Mouse (Mus musculus): ENCODE data around the gene Zkscan3. TPM values are rescaled to one million over a fixed set of nuclear protein-coding genes. Genes with fewer than 3 reads are reported as not detected.
A peak's percentile ranks its signal among the peaks of the same experiment; 100 is the strongest.

Zkscan3 gene
- polyA plus RNA-seq, 1 experiment = 25.5 TPM

GRCm38 (mm10) chr13:21372700-21373099 lies 29.9 kb downstream of the Zkscan3 start:
- Histone ChIP-seq H3K4me1 (ENCODE audit: control insufficient read depth, insufficient read depth, low read length) (no peaks in the 10 kb centered on the region), H3K27ac (ENCODE audit: control insufficient read depth, insufficient read depth, low read depth, low read length, poor library complexity) (no peak overlapping the region), H3K4me3 (replicated peaks; ENCODE audit: control insufficient read depth, low read depth, low read length) (no peak overlapping the region)
- TF ChIP-seq POLR2A (IDR thresholded peaks at IDR 0.05; ENCODE audit: borderline replicate concordance, control insufficient read depth, low read depth, low read length) = no peak
- no peak for TF ChIP-seq CTCF (IDR thresholded peaks at IDR 0.05; ENCODE audit: control insufficient read depth, insufficient read depth, low read length)
- WGBS = 85% methylated on average over 2 of the region's 2 CpGs

GRCm38 (mm10) chr13:21366635-21367034 lies 35.9 kb downstream of the Zkscan3 start:
- H3K4me3 ChIP-seq (replicated peaks; ENCODE audit: control insufficient read depth, low read depth, low read length) = no peak overlapping the region
- H3K27ac ChIP-seq (ENCODE audit: control insufficient read depth, insufficient read depth, low read depth, low read length, poor library complexity) = no peak overlapping the region
- no peaks in the 10 kb centered on the region for H3K4me1 ChIP-seq (ENCODE audit: control insufficient read depth, insufficient read depth, low read length)
- TF ChIP-seq CTCF (IDR thresholded peaks at IDR 0.05; ENCODE audit: control insufficient read depth, insufficient read depth, low read length) (no peak), POLR2A (IDR thresholded peaks at IDR 0.05; ENCODE audit: borderline replicate concordance, control insufficient read depth, low read depth, low read length) (no peak)
- 68% methylated on average over 6 of the region's 6 CpGs for WGBS

- 88% methylated on average over 12 of the region's 12 CpGs for WGBS
- TF ChIP-seq CTCF (IDR thresholded peaks at IDR 0.05; ENCODE audit: control insufficient read depth, insufficient read depth, low read length) (no peak), POLR2A (IDR thresholded peaks at IDR 0.05; ENCODE audit: borderline replicate concordance, control insufficient read depth, low read depth, low read length) (no peak)
- no peak overlapping the region for H3K27ac ChIP-seq (ENCODE audit: control insufficient read depth, insufficient read depth, low read depth, low read length, poor library complexity)
- no peak overlapping the region for H3K4me3 ChIP-seq (replicated peaks; ENCODE audit: control insufficient read depth, low read depth, low read length)
- H3K4me1 ChIP-seq (ENCODE audit: control insufficient read depth, insufficient read depth, low read length) = no peaks in the 10 kb centered on the region
These were observed 38.8 kb downstream of the Zkscan3 start for GRCm38 (mm10) chr13:21363719-21364118.

- Histone ChIP-seq H3K27ac (ENCODE audit: control insufficient read depth, insufficient read depth, low read depth, low read length, poor library complexity) (no peak within 1 kb of the TSS), H3K4me1 (ENCODE audit: control insufficient read depth, insufficient read depth, low read length) (no peaks in the 10 kb centered on the region), H3K4me3 (replicated peaks; ENCODE audit: control insufficient read depth, low read depth, low read length) (peak within 1 kb of the TSS; percentile 63)
- TF ChIP-seq CTCF (IDR thresholded peaks at IDR 0.05; ENCODE audit: control insufficient read depth, insufficient read depth, low read length) (no peak), POLR2A (IDR thresholded peaks at IDR 0.05; ENCODE audit: borderline replicate concordance, control insufficient read depth, low read depth, low read length) (peak; percentile 62; the same call in 1 of the 2 replicates)
- 1% methylated on average over 29 of the region's 29 CpGs for WGBS
These were observed 39.8 kb downstream of the Zkscan3 start, which contains the start of gene Zscan12 for GRCm38 (mm10) chr13:21362621-21363248. Gene Zscan12 (plus strand): TSS chr13:21362820.

- TF ChIP-seq CTCF (IDR thresholded peaks at IDR 0.05; ENCODE audit: control insufficient read depth, insufficient read depth, low read length) (no peak), POLR2A (IDR thresholded peaks at IDR 0.05; ENCODE audit: borderline replicate concordance, control insufficient read depth, low read depth, low read length) (no peak)
- Histone ChIP-seq H3K4me3 (replicated peaks; ENCODE audit: control insufficient read depth, low read depth, low read length) (no peak overlapping the region), H3K4me1 (ENCODE audit: control insufficient read depth, insufficient read depth, low read length) (no peaks in the 10 kb centered on the region), H3K27ac (ENCODE audit: control insufficient read depth, insufficient read depth, low read depth, low read length, poor library complexity) (no peak overlapping the region)
These were observed 52.0 kb downstream of the Zkscan3 start for GRCm38 (mm10) chr13:21350593-21350992.

GRCm38 (mm10) chr13:21346610-21347009 lies 55.9 kb downstream of the Zkscan3 start, which contains the start of gene Olfr1367:
Gene Olfr1367 (plus strand): TSS chr13:21346910.
- H3K27ac ChIP-seq (ENCODE audit: control insufficient read depth, insufficient read depth, low read depth, low read length, poor library complexity) = no peak within 1 kb of the TSS
- 81% methylated on average over 1 of the region's 1 CpGs for WGBS

More at GRCm38 (mm10) chr13:21346610-21347009, 55.9 kb downstream of the Zkscan3 start, which contains the start of gene Olfr1367:
- no peak within 1 kb of the TSS for H3K4me3 ChIP-seq (replicated peaks; ENCODE audit: control insufficient read depth, low read depth, low read length)
- H3K4me1 ChIP-seq (ENCODE audit: control insufficient read depth, insufficient read depth, low read length) = no peaks in the 10 kb centered on the region
- TF ChIP-seq POLR2A (IDR thresholded peaks at IDR 0.05; ENCODE audit: borderline replicate concordance, control insufficient read depth, low read depth, low read length) (no peak), CTCF (IDR thresholded peaks at IDR 0.05; ENCODE audit: control insufficient read depth, insufficient read depth, low read length) (no peak)

Other genes with a start within 250 kb of the Zkscan3 start
- 41.4 and 45.6 TPM in 2 replicates for gene Trim27, start 223.3 kb downstream of the Zkscan3 start, polyA plus RNA-seq (2011; ENCODE audit: insufficient read depth, insufficient read length, low replicate concordance, missing spikeins)
- not detected in 2 replicates for gene Gpx5, start 110.0 kb downstream of the Zkscan3 start, polyA plus RNA-seq (2011; ENCODE audit: insufficient read depth, insufficient read length, low replicate concordance, missing spikeins)
- gene Gpx6, start 90.6 kb downstream of the Zkscan3 start, polyA plus RNA-seq (2011; ENCODE audit: insufficient read depth, insufficient read length, low replicate concordance, missing spikeins) = not detected in 2 replicates
- not detected in 2 replicates for gene Olfr1367, start 55.8 kb downstream of the Zkscan3 start, polyA plus RNA-seq (2011; ENCODE audit: insufficient read depth, insufficient read length, low replicate concordance, missing spikeins)
- 3.7 and 5.9 TPM in 2 replicates for gene Zscan12, start 39.9 kb downstream of the Zkscan3 start, polyA plus RNA-seq (2011; ENCODE audit: insufficient read depth, insufficient read length, low replicate concordance, missing spikeins)
- not detected in 2 replicates for gene Pgbd1, start 38.3 kb upstream of the Zkscan3 start, polyA plus RNA-seq (2011; ENCODE audit: insufficient read depth, insufficient read length, low replicate concordance, missing spikeins)
- 8.0 and 14.1 TPM in 2 replicates for gene Zscan26, start 51.0 kb upstream of the Zkscan3 start, polyA plus RNA-seq (2011; ENCODE audit: insufficient read depth, insufficient read length, low replicate concordance, missing spikeins)
- gene Nkapl, start 65.8 kb upstream of the Zkscan3 start, polyA plus RNA-seq (2011; ENCODE audit: insufficient read depth, insufficient read length, low replicate concordance, missing spikeins) = 0.66 TPM in 1 of 2 replicates, not detected in the other
- gene Zkscan4, start 76.2 kb upstream of the Zkscan3 start, polyA plus RNA-seq (2011; ENCODE audit: insufficient read depth, insufficient read length, low replicate concordance, missing spikeins) = not detected in 2 replicates
- gene Gm10065, start 76.7 kb upstream of the Zkscan3 start, polyA plus RNA-seq (2011; ENCODE audit: insufficient read depth, insufficient read length, low replicate concordance, missing spikeins) = not detected in 2 replicates
- 1.6 TPM in 1 of 2 replicates, not detected in the other for gene AK157302, start 92.5 kb upstream of the Zkscan3 start, polyA plus RNA-seq (2011; ENCODE audit: insufficient read depth, insufficient read length, low replicate concordance, missing spikeins)
- gene Gm11273, start 98.7 kb upstream of the Zkscan3 start, polyA plus RNA-seq (2011; ENCODE audit: insufficient read depth, insufficient read length, low replicate concordance, missing spikeins) = 14.1 TPM in 1 of 2 replicates, not detected in the other
- gene Zkscan8, start 128.4 kb upstream of the Zkscan3 start, polyA plus RNA-seq (2011; ENCODE audit: insufficient read depth, insufficient read length, low replicate concordance, missing spikeins) = 2.1 and 6.4 TPM in 2 replicates
- gene Olfr1366, start 140.1 kb upstream of the Zkscan3 start, polyA plus RNA-seq (2011; ENCODE audit: insufficient read depth, insufficient read length, low replicate concordance, missing spikeins) = not detected in 2 replicates
- 0.90 and 1.00 TPM in 2 replicates for gene Olfr1535, start 157.1 kb upstream of the Zkscan3 start, polyA plus RNA-seq (2011; ENCODE audit: insufficient read depth, insufficient read length, low replicate concordance, missing spikeins)
- gene Olfr1364, start 179.0 kb upstream of the Zkscan3 start, polyA plus RNA-seq (2011; ENCODE audit: insufficient read depth, insufficient read length, low replicate concordance, missing spikeins) = not detected in 2 replicates
- not detected in 2 replicates for gene Olfr1362, start 211.3 kb upstream of the Zkscan3 start, polyA plus RNA-seq (2011; ENCODE audit: insufficient read depth, insufficient read length, low replicate concordance, missing spikeins)
- not detected in 2 replicates for gene Olfr11, start 239.8 kb upstream of the Zkscan3 start, polyA plus RNA-seq (2011; ENCODE audit: insufficient read depth, insufficient read length, low replicate concordance, missing spikeins)